Mouse (Mus musculus): ENCODE results near the gene Olfr1420. TPM values are rescaled to one million over a fixed set of nuclear protein-coding genes. Genes with fewer than 3 reads are reported as not detected.
A peak's percentile ranks its signal among the peaks of the same experiment; 100 is the strongest.
"Not testable (repeated sequence)": the region's sequence is repeated elsewhere in the genome, so short reads cannot be mapped to it uniquely, and the experiment has no call there.

Olfr1420 gene
- polyA plus RNA-seq, 1 experiment from 2014 or later = not detected

- 1% methylated on average over 45 of the region's 54 CpGs for WGBS
- peak overlapping the region; percentile 83 for H3K4me3 ChIP-seq
- H3K27ac ChIP-seq = peak overlapping the region; percentile 83
- no peaks in the 10 kb centered on the region for H3K9me3 ChIP-seq
- peaks cover 13% of the 10 kb centered on the region for H3K4me1 ChIP-seq
- H3K9ac ChIP-seq = peak overlapping the region; percentile 83
- H3K27me3 ChIP-seq (replicated peaks) = no peaks in the 10 kb centered on the region
- peaks cover 6% of the 10 kb centered on the region; the same call in 1 of the 2 replicates for H3K36me3 ChIP-seq
- peak; percentile 71 for ATAC-seq (ENCODE audit: low FRiP score, low read depth)
- peak overlapping the region; percentile 78 for H3K4me2 ChIP-seq (replicated peaks)
These were observed 26.3 kb downstream of the Olfr1420 start for GRCm38 (mm10) chr19:11912533-11913121.

GRCm38 (mm10) chr19:11915804-11916203, 29.4 kb downstream of the Olfr1420 start:
- Histone ChIP-seq H3K4me3 (no peak overlapping the region), H3K27me3 (replicated peaks) (no peaks in the 10 kb centered on the region), H3K27ac (no peak overlapping the region), H3K4me1 (peaks cover 13% of the 10 kb centered on the region), H3K9ac (no peak overlapping the region), H3K4me2 (replicated peaks) (no peak overlapping the region), H3K9me3 (no peaks in the 10 kb centered on the region), H3K36me3 (peaks cover 16% of the 10 kb centered on the region)
- WGBS = 48% methylated on average over 2 of the region's 2 CpGs
- no peak for ATAC-seq (ENCODE audit: low FRiP score, low read depth)

- Histone ChIP-seq H3K9ac (no peak overlapping the region), H3K27ac (no peak overlapping the region), H3K36me3 (peaks cover 58% of the 10 kb centered on the region), H3K9me3 (no peaks in the 10 kb centered on the region), H3K4me1 (no peaks in the 10 kb centered on the region), H3K27me3 (replicated peaks) (no peaks in the 10 kb centered on the region), H3K4me2 (replicated peaks) (no peak overlapping the region), H3K4me3 (no peak overlapping the region)
- WGBS = 83% methylated on average over 1 of the region's 1 CpGs
- ATAC-seq (ENCODE audit: low FRiP score, low read depth) = no peak
These were observed 35.7 kb downstream of the Olfr1420 start for GRCm38 (mm10) chr19:11922068-11922467.

DNA sequence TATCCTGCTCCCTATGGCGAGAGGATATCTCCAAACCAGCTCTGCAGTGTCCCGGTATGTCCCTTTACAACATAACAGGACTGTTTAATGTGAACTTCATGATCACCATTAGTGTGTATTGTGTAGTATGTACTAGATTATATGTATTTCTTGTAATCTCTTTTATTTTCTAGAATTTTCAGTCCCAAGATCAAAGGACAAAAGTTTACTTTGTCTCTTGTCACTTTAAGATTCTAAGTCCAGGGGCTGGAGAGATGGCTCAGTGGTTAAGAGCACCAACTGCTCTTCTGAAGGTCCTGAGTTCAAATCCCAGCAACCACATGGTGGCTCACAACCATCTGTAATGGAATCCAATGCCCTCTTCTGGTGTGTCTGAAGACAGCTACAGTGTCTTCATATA, 36.1 kb downstream of the Olfr1420 start:
- H3K27ac ChIP-seq; H3K9me3 ChIP-seq; H3K4me3 ChIP-seq; H3K4me1 ChIP-seq; H3K9ac ChIP-seq; H3K27me3 ChIP-seq (replicated peaks); H3K4me2 ChIP-seq (replicated peaks); ATAC-seq (ENCODE audit: low FRiP score, low read depth): not testable (repeated sequence)
- 99% methylated on average over 2 of the region's 2 CpGs for WGBS
- peaks cover 62% of the 10 kb centered on the region for H3K36me3 ChIP-seq

DNA sequence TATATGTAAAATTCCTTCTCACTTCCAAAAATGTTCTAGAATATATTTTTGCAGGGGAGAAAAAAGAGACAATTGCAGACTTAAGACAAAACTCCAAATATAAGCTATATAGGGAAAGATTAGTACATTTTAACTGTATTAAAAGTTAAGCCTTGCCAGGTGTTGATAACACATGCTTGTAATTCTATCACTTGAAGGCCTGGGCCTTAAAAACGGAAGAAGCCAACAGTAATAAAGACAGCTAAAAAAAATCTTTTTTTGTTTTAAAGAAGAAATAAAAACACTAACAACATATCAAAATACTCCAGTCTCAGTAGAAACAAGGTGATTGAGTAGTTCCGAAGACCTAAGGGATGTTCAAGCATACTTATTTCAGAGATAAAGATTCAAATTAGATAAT, 40.0 kb downstream of the Olfr1420 start:
- 93% methylated on average over 2 of the region's 2 CpGs for WGBS
- Histone ChIP-seq H3K4me2 (replicated peaks) (no peak overlapping the region), H3K4me1 (no peaks in the 10 kb centered on the region), H3K27ac (no peak overlapping the region), H3K9ac (no peak overlapping the region), H3K36me3 (peaks cover 76% of the 10 kb centered on the region), H3K27me3 (replicated peaks) (no peaks in the 10 kb centered on the region), H3K9me3 (no peaks in the 10 kb centered on the region), H3K4me3 (no peak overlapping the region)
- no peak for ATAC-seq (ENCODE audit: low FRiP score, low read depth)

DNA sequence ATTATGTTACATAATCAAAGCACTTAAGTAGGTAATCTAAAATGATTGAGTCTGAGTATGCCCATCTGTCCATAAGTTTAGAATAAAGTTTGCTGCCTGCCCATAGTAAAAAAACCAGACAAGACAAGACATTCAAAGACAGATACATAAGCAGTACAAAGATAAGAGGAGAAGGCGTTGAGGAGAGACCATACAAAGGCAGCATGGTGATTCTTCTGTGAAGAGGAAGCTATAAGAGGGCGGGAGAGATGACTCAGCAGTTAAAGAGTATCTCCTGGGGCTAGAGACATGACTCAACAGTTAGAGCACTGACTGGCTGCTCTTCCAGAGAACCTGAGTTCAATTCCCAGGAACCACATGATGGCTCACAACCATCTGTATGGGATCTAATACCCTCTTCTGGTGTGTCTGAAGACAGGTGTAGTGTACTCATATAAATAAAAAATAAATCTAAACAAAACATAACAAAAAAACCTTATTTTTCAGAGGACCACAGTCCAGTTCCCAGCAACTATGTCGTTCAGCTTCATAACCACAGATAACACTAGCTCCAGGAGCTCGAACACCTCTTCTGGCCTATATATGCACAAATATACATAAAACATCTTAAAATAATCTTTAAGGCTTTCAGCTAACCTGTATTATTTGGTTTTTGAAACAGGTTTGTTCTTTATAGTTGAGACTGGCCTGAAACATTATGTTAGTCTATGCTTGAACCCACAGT, 41.8 kb downstream of the Olfr1420 start:
- H3K27me3 ChIP-seq (replicated peaks) = no peaks in the 10 kb centered on the region
- no peak for ATAC-seq (ENCODE audit: low FRiP score, low read depth)
- WGBS = 91% methylated on average over 4 of the region's 4 CpGs
- H3K36me3 ChIP-seq = peaks cover 77% of the 10 kb centered on the region
- H3K4me2 ChIP-seq (replicated peaks) = no peak overlapping the region
- no peak overlapping the region for H3K9ac ChIP-seq
- H3K4me1 ChIP-seq = no peaks in the 10 kb centered on the region
- H3K9me3 ChIP-seq = no peaks in the 10 kb centered on the region
- H3K4me3 ChIP-seq = no peak overlapping the region
- no peak overlapping the region for H3K27ac ChIP-seq

DNA sequence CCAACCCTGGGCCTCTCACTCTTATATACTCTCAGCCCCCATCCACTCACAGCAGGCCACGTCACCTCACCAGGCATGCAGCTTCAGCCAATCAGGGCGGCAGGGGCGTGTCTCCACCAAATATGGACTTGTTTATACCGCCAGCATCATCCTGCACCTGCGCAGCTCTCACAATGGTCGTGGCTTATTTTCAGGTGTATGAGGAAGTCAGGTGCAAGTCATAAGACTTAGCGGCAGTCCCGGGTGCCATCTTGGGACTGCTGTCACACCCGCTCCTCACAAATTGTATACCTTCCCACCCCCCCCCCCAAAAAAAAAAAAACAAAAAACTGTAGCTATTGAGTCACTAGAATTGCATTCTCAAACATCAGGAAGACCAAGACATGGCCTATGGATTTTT, 60.1 kb downstream of the Olfr1420 start:
- peaks cover 34% of the 10 kb centered on the region for H3K36me3 ChIP-seq
- not testable (repeated sequence) for H3K27ac ChIP-seq; ATAC-seq (ENCODE audit: low FRiP score, low read depth); H3K9me3 ChIP-seq; H3K9ac ChIP-seq; H3K4me1 ChIP-seq; H3K4me3 ChIP-seq; H3K4me2 ChIP-seq (replicated peaks); H3K27me3 ChIP-seq (replicated peaks)
- 99% methylated on average over 9 of the region's 9 CpGs for WGBS

Small RNA genes within 50 kb of the gene (microRNA-seq; reads per million reads assigned to microRNA genes)
- gene Mir6994 = 7.6 reads per million, percentile 20 among the genes with 10 or more reads in this experiment

Other genes with a start within 250 kb of the Olfr1420 start
- gene Ms4a3, start 245.7 kb upstream of the Olfr1420 start, polyA plus RNA-seq (2016; fragmentation: Nextera tagmentation; extraction: Ambion mirVana) = not detected in 2 replicates
- not detected in 2 replicates for gene Oosp2, start 226.0 kb upstream of the Olfr1420 start, polyA plus RNA-seq (2016; fragmentation: Nextera tagmentation; extraction: Ambion mirVana)
- gene Oosp1, start 195.4 kb upstream of the Olfr1420 start, polyA plus RNA-seq (2016; fragmentation: Nextera tagmentation; extraction: Ambion mirVana) = not detected in 2 replicates
- gene Oosp3, start 189.5 kb upstream of the Olfr1420 start, polyA plus RNA-seq (2016; fragmentation: Nextera tagmentation; extraction: Ambion mirVana) = not detected in 2 replicates
- gene Gif, start 139.0 kb upstream of the Olfr1420 start, polyA plus RNA-seq (2016; fragmentation: Nextera tagmentation; extraction: Ambion mirVana) = not detected in 2 replicates
- gene Mrpl16, start 116.2 kb upstream of the Olfr1420 start, polyA plus RNA-seq (2016; fragmentation: Nextera tagmentation; extraction: Ambion mirVana) = 42.3 and 44.1 TPM in 2 replicates
- gene Stx3, start 67.2 kb upstream of the Olfr1420 start, polyA plus RNA-seq (2016; fragmentation: Nextera tagmentation; extraction: Ambion mirVana) = 4.7 and 4.9 TPM in 2 replicates
- gene Olfr1417, start 47.3 kb upstream of the Olfr1420 start, polyA plus RNA-seq (2016; fragmentation: Nextera tagmentation; extraction: Ambion mirVana) = not detected in 2 replicates
- gene Olfr1418, start 25.5 kb upstream of the Olfr1420 start, polyA plus RNA-seq (2016; fragmentation: Nextera tagmentation; extraction: Ambion mirVana) = not detected in 2 replicates
- gene Olfr1419, start 11.5 kb upstream of the Olfr1420 start, polyA plus RNA-seq (2016; fragmentation: Nextera tagmentation; extraction: Ambion mirVana) = not detected in 2 replicates
- 17.8 and 21.1 TPM in 2 replicates for gene Patl1, start 25.8 kb downstream of the Olfr1420 start, polyA plus RNA-seq (2016; fragmentation: Nextera tagmentation; extraction: Ambion mirVana)
- gene Osbp, start 79.4 kb downstream of the Olfr1420 start, polyA plus RNA-seq (2016; fragmentation: Nextera tagmentation; extraction: Ambion mirVana) = 5.1 TPM in 2 replicates
- gene Olfr1423, start 154.8 kb downstream of the Olfr1420 start, polyA plus RNA-seq (2016; fragmentation: Nextera tagmentation; extraction: Ambion mirVana) = not detected in 2 replicates
- not detected in 2 replicates for gene Olfr1424, start 176.1 kb downstream of the Olfr1420 start, polyA plus RNA-seq (2016; fragmentation: Nextera tagmentation; extraction: Ambion mirVana)
- not detected in 2 replicates for gene Olfr1425, start 191.2 kb downstream of the Olfr1420 start, polyA plus RNA-seq (2016; fragmentation: Nextera tagmentation; extraction: Ambion mirVana)
- not detected in 2 replicates for gene Olfr1426, start 205.4 kb downstream of the Olfr1420 start, polyA plus RNA-seq (2016; fragmentation: Nextera tagmentation; extraction: Ambion mirVana)
- not detected in 2 replicates for gene Olfr1427, start 216.8 kb downstream of the Olfr1420 start, polyA plus RNA-seq (2016; fragmentation: Nextera tagmentation; extraction: Ambion mirVana)
- gene Olfr1428, start 229.3 kb downstream of the Olfr1420 start, polyA plus RNA-seq (2016; fragmentation: Nextera tagmentation; extraction: Ambion mirVana) = not detected in 2 replicates
- gene Olfr76, start 236.6 kb downstream of the Olfr1420 start, polyA plus RNA-seq (2016; fragmentation: Nextera tagmentation; extraction: Ambion mirVana) = not detected in 2 replicates

Data from neural tube, embryonic 12.5 days (tissue).